Mouse (Mus musculus): ENCODE data around the gene Ccdc163. TPM values are rescaled to one million over a fixed set of nuclear protein-coding genes. Genes with fewer than 3 reads are reported as not detected.

Gene Ccdc163
- total and polyA plus RNA-seq, 2 experiments from 2014 or later = 5.4 to 10.3 TPM

- ATAC-seq (ENCODE audit: low FRiP score) (no peak), DNase-seq (ENCODE audit: low spot score) (no peak)
- no peak overlapping the region for H3K9ac ChIP-seq (replicated peaks; ENCODE audit: low read length, poor library complexity, severe bottlenecking)
Observed at GRCm38 (mm10) chr4:116796442-116797110, 88.3 kb downstream of the Ccdc163 start.

DNA sequence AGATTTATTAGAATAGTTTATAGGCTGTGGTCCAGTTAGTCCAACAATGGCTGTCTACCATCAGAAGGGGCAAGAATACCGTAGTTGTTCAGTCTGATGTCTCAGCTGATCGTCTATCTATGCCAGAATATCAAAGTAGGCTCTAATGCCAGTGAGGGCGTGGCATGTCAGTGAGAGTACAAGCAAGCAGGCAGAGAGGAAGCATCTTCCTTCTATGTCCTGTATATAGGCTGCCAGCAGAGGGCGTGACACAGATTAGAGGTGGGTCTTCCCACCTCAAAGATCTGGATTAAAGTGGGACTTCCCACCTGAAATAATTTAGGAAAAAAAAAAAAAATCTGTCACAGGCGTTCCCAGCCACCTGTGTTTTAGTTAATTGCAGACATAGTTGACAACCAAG, 91.6 kb downstream of the Ccdc163 start:
- ATAC-seq (ENCODE audit: low FRiP score) (no peak), DNase-seq (ENCODE audit: low spot score) (peak; percentile 47)
- Histone ChIP-seq H3K27ac (ENCODE audit: low read depth, low read length) (no peak overlapping the region), H3K4me3 (ENCODE audit: low read depth, low read length) (no peak overlapping the region), H3K9ac (replicated peaks; ENCODE audit: low read length, poor library complexity, severe bottlenecking) (no peak overlapping the region), H3K27me3 (ENCODE audit: insufficient read depth, low read length) (no peaks in the 10 kb centered on the region), H3K4me2 (ENCODE audit: low read depth, low read length, poor library complexity, severe bottlenecking) (no peak overlapping the region), H3K9me3 (ENCODE audit: low read length) (no peaks in the 10 kb centered on the region), H3K36me3 (ENCODE audit: insufficient read depth, low read length) (peaks cover 29% of the 10 kb centered on the region), H3K4me1 (ENCODE audit: insufficient read depth, low read length) (no peaks in the 10 kb centered on the region)
- TF ChIP-seq CTCF (IDR thresholded peaks at IDR 0.05) = peak; percentile 62
- 42% methylated on average over 5 of the region's 5 CpGs for WGBS

More at GRCm38 (mm10) chr4:116796442-116797110, 88.3 kb downstream of the Ccdc163 start:
- Histone ChIP-seq H3K9me3 (ENCODE audit: low read length) (no peaks in the 10 kb centered on the region), H3K4me3 (ENCODE audit: low read depth, low read length) (no peak overlapping the region), H3K4me2 (ENCODE audit: low read depth, low read length, poor library complexity, severe bottlenecking) (no peak overlapping the region), H3K27me3 (ENCODE audit: insufficient read depth, low read length) (no peaks in the 10 kb centered on the region), H3K4me1 (ENCODE audit: insufficient read depth, low read length) (no peaks in the 10 kb centered on the region), H3K27ac (ENCODE audit: low read depth, low read length) (no peak overlapping the region), H3K36me3 (ENCODE audit: insufficient read depth, low read length) (peaks cover 6% of the 10 kb centered on the region; the same call in 1 of the 2 replicates)
- TF ChIP-seq CTCF (IDR thresholded peaks at IDR 0.05) = no peak
- 65% methylated on average over 1 of the region's 1 CpGs for WGBS

Other genes starting within 250 kb of the Ccdc163 start
- 95.8 and 97.4 TPM in 2 replicates for gene Mast2, start 244.3 kb upstream of the Ccdc163 start, total RNA-seq (2014; rRNA removed)
- gene Mast2, start 244.3 kb upstream of the Ccdc163 start, polyA plus RNA-seq (2015; fragmentation: Nextera tagmentation; extraction: Ambion mirVana) = 27.1 and 30.3 TPM in 2 replicates
- gene Ipp, start 201.0 kb upstream of the Ccdc163 start, total RNA-seq (2014; rRNA removed) = 6.5 and 7.2 TPM in 2 replicates
- 10.5 and 10.9 TPM in 2 replicates for gene Ipp, start 201.0 kb upstream of the Ccdc163 start, polyA plus RNA-seq (2015; fragmentation: Nextera tagmentation; extraction: Ambion mirVana)
- gene Tmem69, start 152.6 kb upstream of the Ccdc163 start, total RNA-seq (2014; rRNA removed) = 8.8 and 12.6 TPM in 2 replicates
- gene Tmem69, start 152.6 kb upstream of the Ccdc163 start, polyA plus RNA-seq (2015; fragmentation: Nextera tagmentation; extraction: Ambion mirVana) = 14.0 and 16.0 TPM in 2 replicates
- gene Gpbp1l1, start 150.9 kb upstream of the Ccdc163 start, total RNA-seq (2014; rRNA removed) = 33.7 and 45.5 TPM in 2 replicates
- 13.7 and 14.7 TPM in 2 replicates for gene Gpbp1l1, start 150.9 kb upstream of the Ccdc163 start, polyA plus RNA-seq (2015; fragmentation: Nextera tagmentation; extraction: Ambion mirVana)
- gene Ccdc17, start 111.9 kb upstream of the Ccdc163 start, total RNA-seq (2014; rRNA removed) = 0.44 and 5.1 TPM in 2 replicates
- 3.2 and 4.1 TPM in 2 replicates for gene Ccdc17, start 111.9 kb upstream of the Ccdc163 start, polyA plus RNA-seq (2015; fragmentation: Nextera tagmentation; extraction: Ambion mirVana)
- 51.6 and 78.7 TPM in 2 replicates for gene Nasp, start 80.6 kb upstream of the Ccdc163 start, total RNA-seq (2014; rRNA removed)
- 67.2 and 76.3 TPM in 2 replicates for gene Nasp, start 80.6 kb upstream of the Ccdc163 start, polyA plus RNA-seq (2015; fragmentation: Nextera tagmentation; extraction: Ambion mirVana)
- gene Akr1a1, start 56.8 kb upstream of the Ccdc163 start, total RNA-seq (2014; rRNA removed) = 475 and 495 TPM in 2 replicates
- gene Akr1a1, start 56.8 kb upstream of the Ccdc163 start, polyA plus RNA-seq (2015; fragmentation: Nextera tagmentation; extraction: Ambion mirVana) = 684 and 729 TPM in 2 replicates
- gene Prdx1, start 23.0 kb upstream of the Ccdc163 start, total RNA-seq (2014; rRNA removed) = 171 and 207 TPM in 2 replicates
- gene Prdx1, start 23.0 kb upstream of the Ccdc163 start, polyA plus RNA-seq (2015; fragmentation: Nextera tagmentation; extraction: Ambion mirVana) = 546 and 551 TPM in 2 replicates
- gene Mmachc, start 103 bp upstream of the Ccdc163 start, total RNA-seq (2014; rRNA removed) = 20.8 and 24.3 TPM in 2 replicates
- gene Mmachc, start 103 bp upstream of the Ccdc163 start, polyA plus RNA-seq (2015; fragmentation: Nextera tagmentation; extraction: Ambion mirVana) = 16.6 and 16.8 TPM in 2 replicates
- gene Tesk2, start 12.4 kb downstream of the Ccdc163 start, total RNA-seq (2014; rRNA removed) = 0.77 and 2.5 TPM in 2 replicates
- gene Tesk2, start 12.4 kb downstream of the Ccdc163 start, polyA plus RNA-seq (2015; fragmentation: Nextera tagmentation; extraction: Ambion mirVana) = 1.6 and 1.7 TPM in 2 replicates
- 38.9 and 42.9 TPM in 2 replicates for gene Toe1, start 99.1 kb downstream of the Ccdc163 start, total RNA-seq (2014; rRNA removed)
- 22.5 and 26.2 TPM in 2 replicates for gene Toe1, start 99.1 kb downstream of the Ccdc163 start, polyA plus RNA-seq (2015; fragmentation: Nextera tagmentation; extraction: Ambion mirVana)
- gene Mutyh, start 99.2 kb downstream of the Ccdc163 start, total RNA-seq (2014; rRNA removed) = 5.1 and 5.6 TPM in 2 replicates
- 3.0 and 4.5 TPM in 2 replicates for gene Mutyh, start 99.2 kb downstream of the Ccdc163 start, polyA plus RNA-seq (2015; fragmentation: Nextera tagmentation; extraction: Ambion mirVana)
- gene Hpdl, start 113.2 kb downstream of the Ccdc163 start, total RNA-seq (2014; rRNA removed) = 0.55 and 0.71 TPM in 2 replicates
- 0.74 and 1.1 TPM in 2 replicates for gene Hpdl, start 113.2 kb downstream of the Ccdc163 start, polyA plus RNA-seq (2015; fragmentation: Nextera tagmentation; extraction: Ambion mirVana)
- gene Zswim5, start 168.9 kb downstream of the Ccdc163 start, total RNA-seq (2014; rRNA removed) = 20.1 and 23.0 TPM in 2 replicates
- gene Zswim5, start 168.9 kb downstream of the Ccdc163 start, polyA plus RNA-seq (2015; fragmentation: Nextera tagmentation; extraction: Ambion mirVana) = 2.2 and 2.4 TPM in 2 replicates

Measured in midbrain, postnatal 0 days (tissue).